Mouse (Mus musculus) C2C12 (cell line): Measurements from ENCODE around the gene Serpina3f. TPM values are rescaled to one million over a fixed set of nuclear protein-coding genes. Genes with fewer than 3 reads are reported as not detected.

Experiments used
- H3K27me3 ChIP-seq: one replicate; pipeline ENCODE4 v1.6.1; 2011; ENCODE audit not compliant: control insufficient read depth, insufficient read depth, insufficient read length
- H3K36me3 ChIP-seq: one replicate; pipeline ENCODE4 v1.6.1; 2011; ENCODE audit not compliant: control insufficient read depth, insufficient read depth
- H3K4me3 ChIP-seq: one replicate; pipeline ENCODE4 v1.5.1; 2011; ENCODE audit warnings: mild to moderate bottlenecking, control low read depth; ENCODE audit not compliant: poor library complexity, insufficient read depth, severe bottlenecking
- H3K79me2 ChIP-seq: one replicate; pipeline ENCODE4 v1.6.1; 2011; ENCODE audit not compliant: control insufficient read depth, insufficient read depth
- H3K79me3 ChIP-seq: one replicate; pipeline ENCODE4 v1.6.1; 2011; ENCODE audit warnings: low read depth, control low read depth
- H3ac ChIP-seq: one replicate; pipeline ENCODE3; 2011; ENCODE audit warnings: low read depth; ENCODE audit not compliant: control insufficient read depth, insufficient read length
- CEBPB ChIP-seq: IDR thresholded peaks from one replicate; pipeline ENCODE4 v1.6.1; 2011; ENCODE audit warnings: low read depth, mild to moderate bottlenecking, control low read depth, moderate library complexity
- CTCF ChIP-seq: IDR thresholded peaks from one replicate; pipeline ENCODE4 v1.5.1; 2011; ENCODE audit not compliant: control insufficient read depth, insufficient read depth, insufficient read length
- FOSL1 ChIP-seq: IDR thresholded peaks from one replicate; pipeline ENCODE4 v1.8.0; 2011; ENCODE audit warnings: mild to moderate bottlenecking, low read length; ENCODE audit not compliant: poor library complexity, insufficient read depth, severe bottlenecking
- MAX ChIP-seq: IDR thresholded peaks from one replicate; pipeline ENCODE4 v1.6.1; 2011; ENCODE audit warnings: mild to moderate bottlenecking, control low read depth
- MYOD1 ChIP-seq: IDR thresholded peaks from one replicate; pipeline ENCODE4 v1.6.1; 2011; ENCODE audit warnings: low read depth; ENCODE audit not compliant: control insufficient read depth, insufficient read length
- MYOG ChIP-seq: IDR thresholded peaks from one replicate; pipeline ENCODE4 v1.6.1; 2011; ENCODE audit not compliant: control insufficient read depth, insufficient read length; ENCODE audit errors: extremely low read depth
- USF1 ChIP-seq: IDR thresholded peaks from one replicate; pipeline ENCODE4 v1.6.1; 2011; ENCODE audit warnings: low read depth, mild to moderate bottlenecking, control low read depth, moderate library complexity
- polyA plus RNA-seq: library from polyadenylated mRNA; unstranded; fragments of >200 nt; fragmentation: generic; extraction: Trizol; gene quantifications from one replicate; pipeline ENCODE4 v1.2.1, GENCODE M21; 2012; ENCODE audit warnings: missing spikeins

Gene Serpina3f
- polyA plus RNA-seq, 1 experiment, result not detected

DNA sequence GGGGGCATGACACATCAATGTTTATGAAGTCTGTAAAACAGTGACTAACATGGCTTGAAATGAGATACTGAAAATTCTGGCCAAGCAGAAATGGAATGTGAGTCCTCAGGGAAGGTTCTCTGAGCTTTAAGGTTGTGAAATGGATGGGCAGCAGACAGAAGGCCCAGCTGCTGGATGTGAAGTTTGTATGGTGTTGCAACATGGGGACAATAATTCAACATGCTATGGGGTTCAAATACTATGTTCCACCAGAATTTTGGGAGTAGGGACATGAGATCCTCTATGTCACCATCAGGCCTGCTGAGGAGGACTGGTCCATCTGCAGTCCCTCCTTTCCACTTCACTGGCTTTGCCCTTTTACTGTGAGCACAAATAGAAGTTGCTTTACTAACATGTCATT is 29.0 kb downstream of the Serpina3f start:
- H3K4me3 ChIP-seq, result no peak overlapping the region

DNA sequence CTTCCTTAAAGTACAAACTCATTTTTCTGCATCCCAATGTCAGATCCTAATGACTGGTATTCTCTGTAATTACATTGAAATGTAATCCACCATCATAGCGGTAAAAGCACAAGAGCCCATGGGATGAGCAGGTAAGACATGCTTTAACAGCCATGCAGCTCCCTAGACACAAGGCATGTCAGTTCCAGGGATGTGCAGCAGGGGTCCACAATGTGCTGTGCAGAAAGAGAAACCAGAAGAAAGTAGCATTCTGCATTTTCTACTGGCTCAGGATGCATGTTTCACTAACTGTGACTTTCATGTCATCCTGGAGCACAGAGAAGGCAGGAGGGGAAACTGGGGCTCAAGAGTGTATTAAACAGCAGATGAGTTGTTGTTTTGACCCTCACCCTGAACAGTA is 30.7 kb downstream of the Serpina3f start:
- Histone ChIP-seq H3K79me3 (no peaks in the 10 kb centered on the region), H3ac (no peak overlapping the region), H3K79me2 (no peaks in the 10 kb centered on the region), H3K27me3 (no peaks in the 10 kb centered on the region), H3K36me3 (no peaks in the 10 kb centered on the region), H3K4me3 (no peak overlapping the region)
- no peak for TF ChIP-seq MYOD1

More for the DNA sequence above, 29.0 kb downstream of the Serpina3f start:
- no peak overlapping the region for H3ac ChIP-seq
- TF ChIP-seq MAX (no peak), CTCF (no peak), FOSL1 (no peak), CEBPB (no peak), MYOG (no peak), USF1 (no peak), MYOD1 (no peak)
- no peaks in the 10 kb centered on the region for H3K27me3 ChIP-seq
- no peaks in the 10 kb centered on the region for H3K79me3 ChIP-seq
- no peaks in the 10 kb centered on the region for H3K79me2 ChIP-seq
- no peaks in the 10 kb centered on the region for H3K36me3 ChIP-seq

- no peak overlapping the region for H3ac ChIP-seq
- H3K79me2 ChIP-seq, result no peaks in the 10 kb centered on the region
- TF ChIP-seq USF1, result no peak
- TF ChIP-seq CEBPB, result no peak
- TF ChIP-seq MYOD1, result no peak
- TF ChIP-seq CTCF, result no peak
- H3K79me3 ChIP-seq, result no peaks in the 10 kb centered on the region
- no peaks in the 10 kb centered on the region for H3K27me3 ChIP-seq
- H3K36me3 ChIP-seq, result no peaks in the 10 kb centered on the region
- no peak overlapping the region for H3K4me3 ChIP-seq
These were observed 31.3 kb downstream of the Serpina3f start for GRCm38 (mm10) chr12:104245595-104245994.

GRCm38 (mm10) chr12:104247553-104248002 is 33.2 kb downstream of the Serpina3f start:
- no peak overlapping the region for H3K4me3 ChIP-seq
- TF ChIP-seq USF1, result no peak

GRCm38 (mm10) chr12:104248231-104248630 is 33.9 kb downstream of the Serpina3f start:
- H3K4me3 ChIP-seq, result no peak overlapping the region
- H3K79me2 ChIP-seq, result no peaks in the 10 kb centered on the region
- H3K27me3 ChIP-seq, result no peaks in the 10 kb centered on the region
- TF ChIP-seq CTCF (no peak), MAX (no peak), FOSL1 (no peak), MYOD1 (no peak), MYOG (no peak), USF1 (no peak), CEBPB (no peak)
- no peaks in the 10 kb centered on the region for H3K36me3 ChIP-seq
- no peaks in the 10 kb centered on the region for H3K79me3 ChIP-seq
- no peak overlapping the region for H3ac ChIP-seq

More at GRCm38 (mm10) chr12:104247553-104248002, 33.2 kb downstream of the Serpina3f start:
- H3ac ChIP-seq, result no peak overlapping the region
- H3K79me3 ChIP-seq, result no peaks in the 10 kb centered on the region
- H3K27me3 ChIP-seq, result no peaks in the 10 kb centered on the region
- no peaks in the 10 kb centered on the region for H3K36me3 ChIP-seq
- no peaks in the 10 kb centered on the region for H3K79me2 ChIP-seq

- Histone ChIP-seq H3K4me3 (no peak overlapping the region), H3K79me3 (no peaks in the 10 kb centered on the region), H3K36me3 (no peaks in the 10 kb centered on the region), H3K79me2 (no peaks in the 10 kb centered on the region), H3K27me3 (no peaks in the 10 kb centered on the region), H3ac (no peak overlapping the region)
- TF ChIP-seq MYOG, result no peak
- TF ChIP-seq MAX, result no peak
These were observed 46.7 kb downstream of the Serpina3f start for GRCm38 (mm10) chr12:104261041-104261440.

DNA sequence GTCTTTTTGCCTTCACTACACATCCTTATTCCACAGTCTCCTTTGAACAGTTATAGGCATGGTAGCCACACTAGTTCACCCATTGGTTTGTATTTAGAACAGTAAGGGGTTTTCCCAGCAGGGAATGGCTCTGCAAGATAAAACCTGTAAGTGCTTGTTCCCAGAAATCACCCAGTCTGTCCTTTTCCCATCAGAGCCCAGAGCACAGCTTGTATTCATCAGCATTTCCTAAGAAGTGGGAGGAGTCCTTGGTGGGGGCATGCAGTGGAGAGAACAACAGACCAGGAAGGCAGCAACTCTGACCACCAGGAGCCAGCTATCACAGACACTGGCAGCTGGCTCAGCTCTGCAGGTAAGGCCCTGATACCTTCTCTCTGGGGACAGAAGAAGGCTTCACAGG is 48.5 kb downstream of the Serpina3f start, which contains the start of gene Serpina3i:
Serpina3i (plus strand) TSS at position 260 of the 400 bp plus-strand sequence.
- TF ChIP-seq MYOD1 (no peak), FOSL1 (no peak), MYOG (no peak), USF1 (no peak), CTCF (no peak), CEBPB (no peak), MAX (no peak)

More for the DNA sequence above, 48.5 kb downstream of the Serpina3f start, which contains the start of gene Serpina3i:
- Histone ChIP-seq H3K4me3 (no peak within 1 kb of the TSS), H3K79me2 (no peaks in the 10 kb centered on the region), H3K79me3 (no peaks in the 10 kb centered on the region), H3K27me3 (no peaks in the 10 kb centered on the region), H3K36me3 (no peaks in the 10 kb centered on the region), H3ac (no peak within 1 kb of the TSS)
